Mouse (Mus musculus): ENCODE measurements around the gene Lamp2. TPM values are rescaled to one million over a fixed set of nuclear protein-coding genes. Genes with fewer than 3 reads are reported as not detected.
"Not testable (repeated sequence)": the region's sequence is repeated elsewhere in the genome, so short reads cannot be mapped to it uniquely, and the experiment has no call there.

Gene Lamp2
- polyA plus RNA-seq, 1 experiment from 2014 or later: 74.5 TPM

- Histone ChIP-seq H3K4me1 (replicated peaks) (no peaks in the 10 kb centered on the region), H3K27ac (replicated peaks) (no peak overlapping the region), H3K27me3 (no peaks in the 10 kb centered on the region), H3K4me3 (no peak overlapping the region), H3K36me3 (peaks cover 10% of the 10 kb centered on the region; the same call in 1 of the 2 replicates), H3K9ac (no peak overlapping the region), H3K9me3 (no peaks in the 10 kb centered on the region), H3K4me2 (no peak overlapping the region)
- 87% methylated on average over 3 of the region's 3 CpGs for WGBS
- ATAC-seq (ENCODE audit: low read depth): no peak
Observed at GRCm38 (mm10) chrX:38423096-38423495, 33.2 kb downstream of the Lamp2 start.

- H3K9me3 ChIP-seq: no peaks in the 10 kb centered on the region
- H3K27ac ChIP-seq (replicated peaks): no peak overlapping the region
- no peak for ATAC-seq (ENCODE audit: low read depth)
- no peak overlapping the region for H3K4me2 ChIP-seq
- H3K36me3 ChIP-seq: peaks cover 10% of the 10 kb centered on the region; the same call in 1 of the 2 replicates
- no peaks in the 10 kb centered on the region for H3K4me1 ChIP-seq (replicated peaks)
- H3K4me3 ChIP-seq: no peak overlapping the region
- WGBS: 71% methylated on average over 3 of the region's 3 CpGs
- H3K27me3 ChIP-seq: no peaks in the 10 kb centered on the region
- no peak overlapping the region for H3K9ac ChIP-seq
Observed at GRCm38 (mm10) chrX:38422396-38422795, 33.9 kb downstream of the Lamp2 start.

GRCm38 (mm10) chrX:38403879-38404278 lies 52.4 kb downstream of the Lamp2 start:
- H3K9ac ChIP-seq: no peak overlapping the region
- 43% methylated on average over 3 of the region's 3 CpGs for WGBS
- no peaks in the 10 kb centered on the region for H3K36me3 ChIP-seq
- no peaks in the 10 kb centered on the region for H3K4me1 ChIP-seq (replicated peaks)
- H3K27me3 ChIP-seq: no peaks in the 10 kb centered on the region
- no peak overlapping the region for H3K4me3 ChIP-seq
- H3K4me2 ChIP-seq: no peak overlapping the region
- no peaks in the 10 kb centered on the region for H3K9me3 ChIP-seq
- ATAC-seq (ENCODE audit: low read depth): peak; percentile 65; the same call in 1 of the 2 replicates
- H3K27ac ChIP-seq (replicated peaks): no peak overlapping the region

- no peak for ATAC-seq (ENCODE audit: low read depth)
- H3K27ac ChIP-seq (replicated peaks): no peak overlapping the region
- no peaks in the 10 kb centered on the region for H3K27me3 ChIP-seq
- no peak overlapping the region for H3K4me3 ChIP-seq
- H3K4me1 ChIP-seq (replicated peaks): no peaks in the 10 kb centered on the region
- no peaks in the 10 kb centered on the region for H3K9me3 ChIP-seq
- 74% methylated on average over 5 of the region's 5 CpGs for WGBS
- no peak overlapping the region for H3K4me2 ChIP-seq
- no peak overlapping the region for H3K9ac ChIP-seq
- H3K36me3 ChIP-seq: no peaks in the 10 kb centered on the region
Observed at GRCm38 (mm10) chrX:38402981-38403380, 53.3 kb downstream of the Lamp2 start.

- Histone ChIP-seq H3K4me3 (no peak overlapping the region), H3K9ac (no peak overlapping the region), H3K4me1 (replicated peaks) (no peaks in the 10 kb centered on the region), H3K27ac (replicated peaks) (no peak overlapping the region), H3K9me3 (no peaks in the 10 kb centered on the region), H3K27me3 (no peaks in the 10 kb centered on the region), H3K4me2 (no peak overlapping the region), H3K36me3 (no peaks in the 10 kb centered on the region)
- WGBS: 76% methylated on average over 6 of the region's 6 CpGs
- no peak for ATAC-seq (ENCODE audit: low read depth)
Observed at GRCm38 (mm10) chrX:38402004-38402403, 54.2 kb downstream of the Lamp2 start.

GRCm38 (mm10) chrX:38400616-38401015 lies 55.6 kb downstream of the Lamp2 start:
- no peaks in the 10 kb centered on the region for H3K36me3 ChIP-seq
- no peak overlapping the region for H3K4me2 ChIP-seq
- no peak overlapping the region for H3K9ac ChIP-seq
- WGBS: 94% methylated on average over 3 of the region's 3 CpGs
- H3K4me1 ChIP-seq (replicated peaks): no peaks in the 10 kb centered on the region
- H3K4me3 ChIP-seq: no peak overlapping the region
- no peak for ATAC-seq (ENCODE audit: low read depth)
- H3K27ac ChIP-seq (replicated peaks): no peak overlapping the region
- H3K9me3 ChIP-seq: no peaks in the 10 kb centered on the region
- no peaks in the 10 kb centered on the region for H3K27me3 ChIP-seq

- 95% methylated on average over 1 of the region's 1 CpGs for WGBS
- ATAC-seq (ENCODE audit: low read depth): no peak
- Histone ChIP-seq H3K4me3 (no peak overlapping the region), H3K27ac (replicated peaks) (no peak overlapping the region), H3K27me3 (no peaks in the 10 kb centered on the region), H3K4me1 (replicated peaks) (no peaks in the 10 kb centered on the region), H3K4me2 (no peak overlapping the region), H3K9me3 (no peaks in the 10 kb centered on the region), H3K36me3 (no peaks in the 10 kb centered on the region), H3K9ac (no peak overlapping the region)
Observed at GRCm38 (mm10) chrX:38399671-38400070, 56.6 kb downstream of the Lamp2 start.

GRCm38 (mm10) chrX:38373169-38373568 lies 83.1 kb downstream of the Lamp2 start:
- not testable (repeated sequence) for H3K27me3 ChIP-seq; H3K27ac ChIP-seq (replicated peaks); H3K4me3 ChIP-seq; ATAC-seq (ENCODE audit: low read depth); H3K4me1 ChIP-seq (replicated peaks); H3K9me3 ChIP-seq; H3K9ac ChIP-seq; H3K36me3 ChIP-seq; H3K4me2 ChIP-seq
- 100% methylated on average over 1 of the region's 1 CpGs for WGBS

GRCm38 (mm10) chrX:38364621-38365020 lies 91.6 kb downstream of the Lamp2 start:
- H3K36me3 ChIP-seq; H3K9ac ChIP-seq; H3K4me2 ChIP-seq; H3K9me3 ChIP-seq; H3K27ac ChIP-seq (replicated peaks); H3K27me3 ChIP-seq; H3K4me1 ChIP-seq (replicated peaks); ATAC-seq (ENCODE audit: low read depth); H3K4me3 ChIP-seq: not testable (repeated sequence)
- 73% methylated on average over 1 of the region's 1 CpGs for WGBS

GRCm38 (mm10) chrX:38362016-38362415 lies 94.2 kb downstream of the Lamp2 start:
- 72% methylated on average over 8 of the region's 8 CpGs for WGBS
- no peak for ATAC-seq (ENCODE audit: low read depth)
- no peaks in the 10 kb centered on the region for H3K36me3 ChIP-seq

More at GRCm38 (mm10) chrX:38362016-38362415, 94.2 kb downstream of the Lamp2 start:
- Histone ChIP-seq H3K4me3 (no peak overlapping the region), H3K27ac (replicated peaks) (no peak overlapping the region), H3K4me1 (replicated peaks) (no peaks in the 10 kb centered on the region), H3K27me3 (no peaks in the 10 kb centered on the region), H3K4me2 (no peak overlapping the region), H3K9me3 (no peaks in the 10 kb centered on the region), H3K9ac (no peak overlapping the region)

Other genes with a start within 250 kb of the Lamp2 start
- gene Tmem255a, start 204.0 kb downstream of the Lamp2 start, polyA plus RNA-seq (2015; fragmentation: Nextera tagmentation; extraction: Ambion mirVana): 43.8 and 44.0 TPM in 2 replicates
- gene Atp1b4, start 140.3 kb downstream of the Lamp2 start, polyA plus RNA-seq (2015; fragmentation: Nextera tagmentation; extraction: Ambion mirVana): 0.14 and 0.21 TPM in 2 replicates
- 18.4 and 19.6 TPM in 2 replicates for gene Cul4b, start 119.7 kb upstream of the Lamp2 start, polyA plus RNA-seq (2015; fragmentation: Nextera tagmentation; extraction: Ambion mirVana)
- gene Mcts1, start 144.1 kb upstream of the Lamp2 start, polyA plus RNA-seq (2015; fragmentation: Nextera tagmentation; extraction: Ambion mirVana): 199 and 218 TPM in 2 replicates
- 34.7 and 37.0 TPM in 2 replicates for gene C1galt1c1, start 178.6 kb upstream of the Lamp2 start, polyA plus RNA-seq (2015; fragmentation: Nextera tagmentation; extraction: Ambion mirVana)

Data from neural tube, embryonic 13.5 days (tissue).